Mouse (Mus musculus): ENCODE measurements around the gene Pkd1l2.

Gene Pkd1l2

GRCm38 (mm10) chr8:117082947-117083559 is 804 bp upstream of the Pkd1l2 start:
- no peak for DNase-seq

GRCm38 (mm10) chr8:117079652-117080051 is 2.6 kb downstream of the Pkd1l2 start:
- DNase-seq, result no peak

GRCm38 (mm10) chr8:117078367-117078926 is 3.8 kb downstream of the Pkd1l2 start:
- DNase-seq, result no peak

GRCm38 (mm10) chr8:117074350-117075182 is 7.7 kb downstream of the Pkd1l2 start:
- DNase-seq, result no peak

GRCm38 (mm10) chr8:117069708-117070107 is 12.5 kb downstream of the Pkd1l2 start:
- DNase-seq, result peak; percentile 25

- DNase-seq, result no peak
These were observed 14.0 kb downstream of the Pkd1l2 start for GRCm38 (mm10) chr8:117068294-117068693.

- DNase-seq, result no peak
These were observed 14.9 kb downstream of the Pkd1l2 start for GRCm38 (mm10) chr8:117067396-117067795.

- no peak for DNase-seq
These were observed 15.3 kb downstream of the Pkd1l2 start for GRCm38 (mm10) chr8:117066955-117067354.

- no peak for DNase-seq
These were observed 20.9 kb downstream of the Pkd1l2 start for GRCm38 (mm10) chr8:117061180-117061880.

- no peak for DNase-seq
These were observed 21.9 kb downstream of the Pkd1l2 start for GRCm38 (mm10) chr8:117060306-117060705.

- DNase-seq, result no peak
These were observed 23.2 kb downstream of the Pkd1l2 start for GRCm38 (mm10) chr8:117059021-117059420.

GRCm38 (mm10) chr8:117055097-117055496 is 27.2 kb downstream of the Pkd1l2 start:
- DNase-seq, result no peak

GRCm38 (mm10) chr8:117054146-117054545 is 28.1 kb downstream of the Pkd1l2 start:
- DNase-seq, result no peak

- peak; percentile 20 for DNase-seq
These were observed 28.8 kb downstream of the Pkd1l2 start for GRCm38 (mm10) chr8:117053135-117054079.

- DNase-seq, result no peak
These were observed 30.9 kb downstream of the Pkd1l2 start for GRCm38 (mm10) chr8:117051316-117051715.

GRCm38 (mm10) chr8:117050763-117051162 is 31.5 kb downstream of the Pkd1l2 start:
- DNase-seq, result no peak

GRCm38 (mm10) chr8:117049444-117049843 is 32.8 kb downstream of the Pkd1l2 start:
- no peak for DNase-seq

GRCm38 (mm10) chr8:117043584-117043983 is 38.7 kb downstream of the Pkd1l2 start:
- no peak for DNase-seq

- DNase-seq, result no peak
These were observed 42.4 kb downstream of the Pkd1l2 start for GRCm38 (mm10) chr8:117039843-117040242.

GRCm38 (mm10) chr8:117037374-117037935 is 44.8 kb downstream of the Pkd1l2 start:
- no peak for DNase-seq

- DNase-seq, result no peak
These were observed 48.9 kb downstream of the Pkd1l2 start for GRCm38 (mm10) chr8:117033393-117033792.

GRCm38 (mm10) chr8:117032609-117033008 is 49.6 kb downstream of the Pkd1l2 start:
- DNase-seq, result no peak

Measured in lung, postnatal 14 days (tissue).